Mouse (Mus musculus) CH12.LX (cell line): ENCODE results near the gene Ndufb8.

Source experiments
- EP300 ChIP-seq: IDR thresholded peaks from 2 replicates; pipeline ENCODE4 v1.6.1; 2011; ENCODE audit warnings: low read length, improper control_type of control experiment
- MAX ChIP-seq: IDR thresholded peaks from 2 replicates; pipeline ENCODE4 v1.6.1; 2011; ENCODE audit warnings: low read length, improper control_type of control experiment
- MXI1 ChIP-seq: IDR thresholded peaks from 2 replicates; pipeline ENCODE4 v1.6.1; 2011; ENCODE audit warnings: mild to moderate bottlenecking, low read depth, low read length, improper control_type of control experiment
- SMC3 ChIP-seq: IDR thresholded peaks from 2 replicates; pipeline ENCODE4 v1.6.1; 2011; ENCODE audit warnings: low read depth, low read length, improper control_type of control experiment

DNA sequence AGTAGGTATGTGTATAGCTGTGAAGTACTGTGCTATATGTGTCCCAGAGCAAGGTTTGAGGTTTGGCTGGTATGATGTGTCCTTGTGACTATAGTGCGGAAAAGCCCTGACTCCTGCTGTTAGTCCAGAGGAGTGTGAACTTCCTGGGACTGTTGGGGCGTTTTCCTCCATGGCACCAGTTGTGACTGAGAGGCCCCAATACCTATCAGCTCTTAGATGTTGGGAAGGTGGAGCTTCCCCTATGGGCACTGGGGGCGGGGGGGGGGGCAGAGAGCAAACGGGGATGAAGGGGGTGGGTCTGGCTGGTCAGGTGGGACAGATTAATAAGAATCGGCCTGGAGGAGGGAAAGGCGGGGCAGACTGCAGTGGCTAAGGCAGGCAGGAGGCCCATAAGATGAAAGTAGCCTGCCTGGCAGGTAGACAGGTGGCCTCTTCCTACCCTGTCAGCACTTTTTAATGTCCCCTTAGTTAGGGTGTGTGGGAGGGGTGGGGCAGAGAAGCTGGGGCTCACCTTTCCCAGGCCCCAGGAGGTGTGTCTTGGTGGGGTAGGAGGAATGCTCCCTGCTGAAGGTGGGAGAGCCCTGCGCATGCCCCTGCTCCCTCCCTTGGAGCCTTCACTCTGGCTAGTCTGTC lies 34.5 kb upstream of the Ndufb8 start:
- TF ChIP-seq EP300, result no peak
- TF ChIP-seq MAX, result no peak
- no peak for TF ChIP-seq SMC3
- TF ChIP-seq MXI1, result no peak
